Mouse (Mus musculus) liver, adult 2 months (tissue): ENCODE results near the gene Gm48551.

Source experiments
- CTCF ChIP-seq: fragments of 200-500 bp; IDR thresholded peaks from 2 replicates; pipeline ENCODE4 v1.5.1; 2011; ENCODE audit warnings: low read depth, low read length, control low read depth
- POLR2A ChIP-seq: fragments of 200-500 bp; IDR thresholded peaks from 2 replicates; pipeline ENCODE4 v1.6.1; 2011; ENCODE audit warnings: low read length, control low read depth; ENCODE audit not compliant: insufficient read depth; ENCODE audit errors: extremely low read depth

DNA sequence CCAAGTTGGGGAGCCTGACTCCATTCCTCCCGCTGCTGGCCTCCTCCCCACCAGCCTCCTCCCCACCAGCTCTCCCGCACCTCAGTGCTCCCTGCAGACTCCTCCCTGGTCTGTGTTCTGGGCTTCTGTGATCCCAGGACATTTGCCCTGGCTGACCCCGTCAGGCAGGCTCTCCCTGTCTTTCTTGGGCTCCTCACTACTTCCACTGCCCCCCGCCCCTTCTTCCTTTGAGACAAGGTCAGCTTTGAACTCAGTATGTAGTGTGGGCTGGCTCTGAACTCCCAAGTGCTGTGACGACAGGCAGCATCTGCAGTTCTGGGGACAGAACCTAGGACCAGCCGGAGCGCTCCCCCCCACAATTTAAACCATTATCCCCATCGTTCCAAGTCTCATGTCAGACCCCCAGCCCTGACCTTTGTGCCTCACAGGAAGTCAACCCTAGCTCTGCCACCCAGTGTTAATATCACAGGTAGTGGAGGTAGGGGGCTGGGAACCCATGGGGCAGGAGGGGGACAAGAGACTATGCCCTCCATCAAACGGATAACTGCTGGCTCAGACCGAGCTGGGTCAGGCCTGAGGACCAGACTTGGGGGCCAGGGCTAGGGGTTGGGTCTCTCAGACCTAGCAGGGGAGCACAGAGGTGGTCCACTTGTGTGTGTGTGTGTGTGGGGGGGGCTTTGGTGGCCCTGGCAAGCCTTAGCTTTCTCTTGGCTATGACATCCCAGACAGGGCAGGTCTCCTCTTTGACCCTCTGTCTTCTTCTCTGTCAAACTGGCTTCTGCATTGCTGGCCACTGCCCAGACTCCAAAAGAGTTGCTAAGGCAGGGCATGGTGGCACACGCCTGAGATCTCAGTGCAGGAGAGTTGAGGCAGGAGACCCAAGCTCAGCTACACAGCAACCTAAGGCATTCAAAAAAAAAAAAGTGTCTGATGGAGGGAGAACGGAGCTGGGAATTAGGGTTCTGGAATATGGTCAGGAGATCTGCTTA is 33.3 kb downstream of the Gm48551 start:
- TF ChIP-seq POLR2A (no peak), CTCF (no peak)
